Mouse (Mus musculus) embryonic facial prominence, embryonic 12.5 days (tissue): ENCODE data around the gene Calcoco2. TPM values are rescaled to one million over a fixed set of nuclear protein-coding genes. Genes with fewer than 3 reads are reported as not detected.

Experiments
- ATAC-seq: fragments of 200-750 bp; cut with Nextera tagmentation; 2 replicates; pipeline ENCODE4 v1.8.0; 2017; ENCODE audit not compliant: insufficient number of reproducible peaks, insufficient read depth, low FRiP score, low TSS enrichment
- H3K27ac ChIP-seq: fragments of 300-500 bp; sonication (generic); 2 replicates; pipeline ENCODE4 v1.5.1; 2016; ENCODE audit warnings: mild to moderate bottlenecking
- H3K27me3 ChIP-seq: fragments of 300-500 bp; sonication (generic); 2 replicates; pipeline ENCODE4 v1.6.1; 2016; ENCODE audit warnings: mild to moderate bottlenecking, moderate library complexity
- H3K36me3 ChIP-seq: fragments of 300-500 bp; sonication (generic); 2 replicates; pipeline ENCODE4 v1.6.1; 2016; ENCODE audit warnings: mild to moderate bottlenecking
- H3K4me1 ChIP-seq: fragments of 300-500 bp; sonication (generic); 2 replicates; pipeline ENCODE4 v1.6.1; 2016
- H3K4me2 ChIP-seq: fragments of 300-500 bp; sonication (generic); replicated peaks from 2 replicates; pipeline ENCODE4 v1.6.1; 2016; ENCODE audit warnings: mild to moderate bottlenecking, moderate library complexity
- H3K4me3 ChIP-seq: fragments of 300-500 bp; sonication (generic); 2 replicates; pipeline ENCODE4 v1.5.1; 2016; ENCODE audit warnings: mild to moderate bottlenecking
- H3K9ac ChIP-seq: fragments of 300-500 bp; sonication (generic); 2 replicates; pipeline ENCODE4 v1.6.1; 2016; ENCODE audit warnings: mild to moderate bottlenecking, moderate library complexity
- H3K9me3 ChIP-seq: fragments of 300-500 bp; sonication (generic); 2 replicates; pipeline ENCODE4 v1.6.1; 2016; ENCODE audit warnings: mild to moderate bottlenecking, moderate library complexity
- WGBS: fragments of 180-500 bp; shearing (Covaris S2); methylation state at CpG from one replicate; pipeline ENCODE4 v1.1.7; 2016; 5-methylcytosine and 5-hydroxymethylcytosine counted together
- polyA plus RNA-seq: library from polyadenylated mRNA; unstranded; fragments of >200 nt; fragmentation: Nextera tagmentation; extraction: Ambion mirVana; gene quantifications from 2 replicates; pipeline ENCODE4 v1.2.1, GENCODE M21; 2016

Gene Calcoco2
- polyA plus RNA-seq, 1 experiment from 2014 or later, result not detected

GRCm38 (mm10) chr11:96058309-96058708 lies 53.5 kb downstream of the Calcoco2 start:
- Histone ChIP-seq H3K4me2 (no peak overlapping the region), H3K4me1 (peaks cover 6% of the 10 kb centered on the region), H3K36me3 (peaks cover 68% of the 10 kb centered on the region), H3K9me3 (no peaks in the 10 kb centered on the region), H3K9ac (no peak overlapping the region), H3K27ac (no peak overlapping the region), H3K27me3 (no peaks in the 10 kb centered on the region), H3K4me3 (no peak overlapping the region)
- no peak for ATAC-seq
- WGBS, result 93% methylated on average over 4 of the region's 4 CpGs

DNA sequence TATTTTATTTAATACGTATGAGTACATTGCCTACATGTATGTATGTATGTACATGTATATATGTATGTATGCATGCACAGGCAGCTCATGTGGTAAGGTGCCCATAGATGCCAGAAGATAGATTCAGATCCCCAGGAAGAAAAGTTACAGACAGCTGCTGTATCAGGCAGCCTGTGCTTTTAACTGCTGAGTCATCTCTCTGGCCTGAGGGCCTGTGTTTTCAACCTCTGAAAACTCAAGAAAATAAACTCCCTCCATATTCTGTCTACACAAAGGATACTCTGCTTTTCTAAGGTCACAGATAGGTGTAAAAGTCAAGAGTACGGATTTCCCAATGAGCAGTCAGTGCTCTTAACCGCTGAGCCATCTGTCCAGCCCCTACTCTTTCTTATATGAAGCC lies 60.9 kb downstream of the Calcoco2 start:
- Histone ChIP-seq H3K4me1 (no peaks in the 10 kb centered on the region), H3K9ac (no peak overlapping the region), H3K27ac (no peak overlapping the region), H3K9me3 (no peaks in the 10 kb centered on the region), H3K4me3 (no peak overlapping the region), H3K36me3 (peaks cover 81% of the 10 kb centered on the region), H3K27me3 (no peaks in the 10 kb centered on the region), H3K4me2 (no peak overlapping the region)
- no peak for ATAC-seq
- WGBS, result 95% methylated on average over 3 of the region's 3 CpGs

GRCm38 (mm10) chr11:96049939-96050338 lies 61.8 kb downstream of the Calcoco2 start:
- Histone ChIP-seq H3K4me2 (no peak overlapping the region), H3K4me1 (no peaks in the 10 kb centered on the region), H3K9me3 (no peaks in the 10 kb centered on the region), H3K27me3 (no peaks in the 10 kb centered on the region), H3K36me3 (peaks cover 79% of the 10 kb centered on the region), H3K27ac (no peak overlapping the region), H3K9ac (no peak overlapping the region), H3K4me3 (no peak overlapping the region)
- 77% methylated on average over 4 of the region's 4 CpGs for WGBS
- ATAC-seq, result no peak

Other genes starting within 250 kb of the Calcoco2 start
- gene B4galnt2, start 197.1 kb downstream of the Calcoco2 start, polyA plus RNA-seq, result not detected in 2 replicates
- 89.6 and 95.3 TPM in 2 replicates for gene Igf2bp1, start 106.0 kb downstream of the Calcoco2 start, polyA plus RNA-seq
- gene Gip, start 87.4 kb downstream of the Calcoco2 start, polyA plus RNA-seq, result not detected in 2 replicates
- 105 and 106 TPM in 2 replicates for gene Snf8, start 77.1 kb downstream of the Calcoco2 start, polyA plus RNA-seq
- 49.2 and 53.0 TPM in 2 replicates for gene Ube2z, start 46.6 kb downstream of the Calcoco2 start, polyA plus RNA-seq
- gene Atp5g1, start 36.3 kb downstream of the Calcoco2 start, polyA plus RNA-seq, result 494 and 532 TPM in 2 replicates
- gene Ttll6, start 21.8 kb upstream of the Calcoco2 start, polyA plus RNA-seq, result 0.12 TPM in 1 of 2 replicates, not detected in the other
- gene Hoxb13, start 82.4 kb upstream of the Calcoco2 start, polyA plus RNA-seq, result not detected in 2 replicates
- gene Hoxb9, start 159.5 kb upstream of the Calcoco2 start, polyA plus RNA-seq, result 0.09 TPM in 2 replicates
- not detected in 2 replicates for gene Hoxb8, start 169.9 kb upstream of the Calcoco2 start, polyA plus RNA-seq
- gene Hoxb7, start 174.7 kb upstream of the Calcoco2 start, polyA plus RNA-seq, result not detected in 2 replicates
- gene Hoxb6, start 180.5 kb upstream of the Calcoco2 start, polyA plus RNA-seq, result not detected in 2 replicates
- gene Hoxb5, start 191.4 kb upstream of the Calcoco2 start, polyA plus RNA-seq, result 0.38 TPM in 1 of 2 replicates, not detected in the other
- gene Hoxb4, start 206.3 kb upstream of the Calcoco2 start, polyA plus RNA-seq, result 0.22 TPM in 1 of 2 replicates, not detected in the other
- 0.53 and 0.87 TPM in 2 replicates for gene Hoxb3, start 211.4 kb upstream of the Calcoco2 start, polyA plus RNA-seq
- gene Hoxb2, start 238.6 kb upstream of the Calcoco2 start, polyA plus RNA-seq, result 3.9 and 6.5 TPM in 2 replicates